Mouse (Mus musculus): ENCODE measurements around the gene Ube2ql1.

GRCm38 (mm10) chr13:69739759-69740135, at the start of gene Ube2ql1:
- TF ChIP-seq CTCF (IDR thresholded peaks at IDR 0.05; ENCODE audit: extremely low read depth, insufficient read length, insufficient replicate concordance, low read depth, low read length) (peak; percentile 54), POLR2A (IDR thresholded peaks at IDR 0.05; ENCODE audit: low read depth, low read length) (no peak)
